Mouse (Mus musculus) spleen, adult 2 months (tissue): Measurements from ENCODE around the gene Actr6.

Experiments used
- CTCF ChIP-seq: fragments of 200-500 bp; IDR thresholded peaks from 2 replicates; pipeline ENCODE4 v1.5.1; 2011; ENCODE audit warnings: mild to moderate bottlenecking, inconsistent platforms; ENCODE audit not compliant: insufficient read depth, insufficient read length, insufficient replicate concordance; ENCODE audit errors: extremely low read depth
- POLR2A ChIP-seq: fragments of 200-500 bp; IDR thresholded peaks from 2 replicates; pipeline ENCODE4 v1.6.1; 2011; ENCODE audit warnings: low read depth, low read length, inconsistent platforms

DNA sequence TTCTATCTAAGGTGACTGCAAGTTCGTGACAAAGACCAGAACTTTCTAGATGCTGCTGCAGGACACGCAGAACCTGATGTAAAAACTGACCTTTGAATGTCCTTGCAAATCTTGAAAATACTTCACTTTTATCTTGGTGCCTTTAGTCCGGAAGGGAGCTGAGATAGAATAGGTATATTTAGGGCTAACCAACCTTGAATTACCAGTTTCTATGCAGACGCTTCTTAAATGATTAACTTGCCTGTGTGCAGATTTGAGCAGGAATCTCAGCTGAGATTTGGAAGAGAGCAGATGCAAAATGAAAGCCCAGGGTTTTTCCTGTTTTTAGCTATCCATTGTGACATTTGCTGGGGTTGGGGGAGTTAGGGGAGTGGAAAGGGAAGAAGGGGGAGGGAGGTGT lies 37.0 kb upstream of the Actr6 start:
- TF ChIP-seq CTCF (no peak), POLR2A (no peak)
